Mouse (Mus musculus) hindbrain, embryonic 10.5 days (tissue): Measurements from ENCODE around the gene B430306N03Rik. TPM values are rescaled to one million over a fixed set of nuclear protein-coding genes. Genes with fewer than 3 reads are reported as not detected.

Source experiments
- DNase-seq: peaks from one replicate; pipeline ENCODE4 v3.0.0-alpha.2; 2017; ENCODE audit warnings: low spot score
- H3K27ac ChIP-seq: fragments of 300-500 bp; sonication (generic); 2 replicates; pipeline ENCODE4 v1.5.1; 2016; ENCODE audit warnings: mild to moderate bottlenecking, moderate library complexity
- H3K27me3 ChIP-seq: fragments of 300-500 bp; sonication (generic); 2 replicates; pipeline ENCODE4 v1.6.1; 2016; ENCODE audit warnings: mild to moderate bottlenecking; ENCODE audit not compliant: poor library complexity, insufficient read depth, severe bottlenecking
- H3K36me3 ChIP-seq: fragments of 300-500 bp; sonication (generic); 2 replicates; pipeline ENCODE4 v1.6.1; 2016; ENCODE audit warnings: mild to moderate bottlenecking, moderate library complexity
- H3K4me1 ChIP-seq: fragments of 300-500 bp; sonication (generic); replicated peaks from 2 replicates; pipeline ENCODE4 v1.6.1; 2016; ENCODE audit warnings: mild to moderate bottlenecking
- H3K4me3 ChIP-seq: fragments of 300-500 bp; sonication (generic); 2 replicates; pipeline ENCODE4 v1.5.1; 2016; ENCODE audit warnings: mild to moderate bottlenecking, moderate library complexity
- H3K9me3 ChIP-seq: fragments of 300-500 bp; sonication (generic); 2 replicates; pipeline ENCODE4 v1.6.1; 2016; ENCODE audit warnings: mild to moderate bottlenecking, moderate library complexity
- WGBS: fragments of 180-500 bp; shearing (Covaris S2); methylation state at CpG from one replicate; pipeline ENCODE4 v1.1.7; 2016; 5-methylcytosine and 5-hydroxymethylcytosine counted together
- polyA plus RNA-seq: library from polyadenylated mRNA; unstranded; fragments of >200 nt; fragmentation: Nextera tagmentation; extraction: Ambion mirVana; gene quantifications from 2 replicates; pipeline ENCODE4 v1.2.1, GENCODE M21; 2016

The B430306N03Rik gene
- polyA plus RNA-seq, 1 experiment from 2014 or later, result 0.10 TPM

- no peaks in the 10 kb centered on the region for H3K36me3 ChIP-seq
- no peak overlapping the region for H3K4me3 ChIP-seq
- peaks cover 3% of the 10 kb centered on the region; the same call in 1 of the 2 replicates for H3K9me3 ChIP-seq
- DNase-seq, result no peak
- H3K27me3 ChIP-seq, result no peaks in the 10 kb centered on the region
- 62% methylated on average over 3 of the region's 3 CpGs for WGBS
- H3K27ac ChIP-seq, result no peak overlapping the region
- H3K4me1 ChIP-seq, result no peaks in the 10 kb centered on the region
Measured at GRCm38 (mm10) chr17:48323236-48323635, 7.3 kb downstream of the B430306N03Rik start.

- H3K27ac ChIP-seq, result no peak overlapping the region
- DNase-seq, result no peak
- H3K4me1 ChIP-seq, result no peaks in the 10 kb centered on the region
- H3K4me3 ChIP-seq, result no peak overlapping the region
- WGBS, result 87% methylated on average over 5 of the region's 5 CpGs
- H3K36me3 ChIP-seq, result no peaks in the 10 kb centered on the region
- H3K9me3 ChIP-seq, result peaks cover 3% of the 10 kb centered on the region; the same call in 1 of the 2 replicates
- H3K27me3 ChIP-seq, result no peaks in the 10 kb centered on the region
Measured at GRCm38 (mm10) chr17:48324258-48324657, 8.3 kb downstream of the B430306N03Rik start.

- no peak for DNase-seq
- Histone ChIP-seq H3K36me3 (no peaks in the 10 kb centered on the region), H3K4me1 (no peaks in the 10 kb centered on the region), H3K27me3 (no peaks in the 10 kb centered on the region), H3K27ac (no peak overlapping the region), H3K9me3 (peaks cover 3% of the 10 kb centered on the region; the same call in 1 of the 2 replicates), H3K4me3 (no peak overlapping the region)
- WGBS, result 94% methylated on average over 6 of the region's 6 CpGs
Measured at GRCm38 (mm10) chr17:48325093-48325492, 9.2 kb downstream of the B430306N03Rik start.

- H3K9me3 ChIP-seq, result peaks cover 3% of the 10 kb centered on the region; the same call in 1 of the 2 replicates
- WGBS, result 88% methylated on average over 11 of the region's 11 CpGs
- no peaks in the 10 kb centered on the region for H3K4me1 ChIP-seq
- no peak for DNase-seq
- H3K4me3 ChIP-seq, result no peak overlapping the region
- no peaks in the 10 kb centered on the region for H3K27me3 ChIP-seq
- no peaks in the 10 kb centered on the region for H3K36me3 ChIP-seq
- no peak overlapping the region for H3K27ac ChIP-seq
Measured at GRCm38 (mm10) chr17:48325638-48326037, 9.7 kb downstream of the B430306N03Rik start.

GRCm38 (mm10) chr17:48326656-48327055, 10.7 kb downstream of the B430306N03Rik start:
- Histone ChIP-seq H3K9me3 (peaks cover 3% of the 10 kb centered on the region; the same call in 1 of the 2 replicates), H3K36me3 (no peaks in the 10 kb centered on the region), H3K27ac (no peak overlapping the region), H3K4me3 (no peak overlapping the region), H3K27me3 (no peaks in the 10 kb centered on the region), H3K4me1 (no peaks in the 10 kb centered on the region)
- 88% methylated on average over 4 of the region's 4 CpGs for WGBS
- no peak for DNase-seq

- WGBS, result 89% methylated on average over 2 of the region's 2 CpGs
- Histone ChIP-seq H3K36me3 (no peaks in the 10 kb centered on the region), H3K4me1 (no peaks in the 10 kb centered on the region), H3K9me3 (no peaks in the 10 kb centered on the region), H3K4me3 (no peak overlapping the region), H3K27me3 (no peaks in the 10 kb centered on the region), H3K27ac (no peak overlapping the region)
- no peak for DNase-seq
Measured at GRCm38 (mm10) chr17:48332524-48332923, 16.6 kb downstream of the B430306N03Rik start.

GRCm38 (mm10) chr17:48334186-48334585, 18.2 kb downstream of the B430306N03Rik start:
- WGBS, result 91% methylated on average over 4 of the region's 4 CpGs
- no peak for DNase-seq
- H3K9me3 ChIP-seq, result no peaks in the 10 kb centered on the region
- H3K4me1 ChIP-seq, result no peaks in the 10 kb centered on the region
- H3K4me3 ChIP-seq, result no peak overlapping the region
- H3K27me3 ChIP-seq, result no peaks in the 10 kb centered on the region
- no peak overlapping the region for H3K27ac ChIP-seq
- H3K36me3 ChIP-seq, result no peaks in the 10 kb centered on the region

GRCm38 (mm10) chr17:48336857-48337256, 20.9 kb downstream of the B430306N03Rik start:
- Histone ChIP-seq H3K27me3 (no peaks in the 10 kb centered on the region), H3K4me3 (no peak overlapping the region), H3K4me1 (no peaks in the 10 kb centered on the region), H3K27ac (no peak overlapping the region), H3K36me3 (no peaks in the 10 kb centered on the region), H3K9me3 (no peaks in the 10 kb centered on the region)
- WGBS, result 5% methylated on average over 6 of the region's 6 CpGs
- DNase-seq, result peak; percentile 80

- Histone ChIP-seq H3K27me3 (no peaks in the 10 kb centered on the region), H3K36me3 (no peaks in the 10 kb centered on the region), H3K9me3 (no peaks in the 10 kb centered on the region), H3K4me3 (no peak overlapping the region), H3K4me1 (no peaks in the 10 kb centered on the region), H3K27ac (no peak overlapping the region)
- WGBS, result 90% methylated on average over 1 of the region's 1 CpGs
- peak; percentile 8 for DNase-seq
Measured at GRCm38 (mm10) chr17:48340267-48340666, 24.3 kb downstream of the B430306N03Rik start.

GRCm38 (mm10) chr17:48341947-48342346, 26.0 kb downstream of the B430306N03Rik start:
- Histone ChIP-seq H3K36me3 (no peaks in the 10 kb centered on the region), H3K27ac (no peak overlapping the region), H3K9me3 (no peaks in the 10 kb centered on the region), H3K4me1 (no peaks in the 10 kb centered on the region), H3K27me3 (no peaks in the 10 kb centered on the region), H3K4me3 (no peak overlapping the region)
- no peak for DNase-seq
- WGBS, result 87% methylated on average over 3 of the region's 3 CpGs

- no peaks in the 10 kb centered on the region for H3K4me1 ChIP-seq
- no peak for DNase-seq
- no peak overlapping the region for H3K27ac ChIP-seq
- 88% methylated on average over 2 of the region's 2 CpGs for WGBS
- no peaks in the 10 kb centered on the region for H3K9me3 ChIP-seq
- H3K4me3 ChIP-seq, result no peak overlapping the region
- H3K27me3 ChIP-seq, result no peaks in the 10 kb centered on the region
- no peaks in the 10 kb centered on the region for H3K36me3 ChIP-seq
Measured at GRCm38 (mm10) chr17:48343065-48343464, 27.1 kb downstream of the B430306N03Rik start.

GRCm38 (mm10) chr17:48345824-48346223, 29.9 kb downstream of the B430306N03Rik start:
- H3K27me3 ChIP-seq, result no peaks in the 10 kb centered on the region
- H3K27ac ChIP-seq, result no peak overlapping the region
- H3K9me3 ChIP-seq, result no peaks in the 10 kb centered on the region
- WGBS, result 84% methylated on average over 4 of the region's 4 CpGs
- no peak overlapping the region for H3K4me3 ChIP-seq
- no peaks in the 10 kb centered on the region for H3K4me1 ChIP-seq
- H3K36me3 ChIP-seq, result no peaks in the 10 kb centered on the region
- no peak for DNase-seq

- whole genome bisulfite sequencing, result 77% methylated on average over 5 of the region's 5 CpGs
- no peaks in the 10 kb centered on the region for H3K9me3 ChIP-seq
- H3K36me3 ChIP-seq, result no peaks in the 10 kb centered on the region
- H3K27me3 ChIP-seq, result no peaks in the 10 kb centered on the region
- no peak within 1 kb of the TSS for H3K4me3 ChIP-seq
- DNase-seq, result no peak
- no peak within 1 kb of the TSS for H3K27ac ChIP-seq
- no peaks in the 10 kb centered on the region for H3K4me1 ChIP-seq
Measured at GRCm38 (mm10) chr17:48346231-48346630, 30.3 kb downstream of the B430306N03Rik start, which contains the start of gene Trem2. Gene Trem2 (plus strand): TSS chr17:48346401.

- no peak overlapping the region for H3K4me3 ChIP-seq
- no peaks in the 10 kb centered on the region for H3K4me1 ChIP-seq
- no peaks in the 10 kb centered on the region for H3K36me3 ChIP-seq
- no peaks in the 10 kb centered on the region for H3K9me3 ChIP-seq
- no peak overlapping the region for H3K27ac ChIP-seq
- 73% methylated on average over 4 of the region's 4 CpGs for WGBS
- H3K27me3 ChIP-seq, result no peaks in the 10 kb centered on the region
- DNase-seq, result no peak
Measured at GRCm38 (mm10) chr17:48346834-48347233, 30.9 kb downstream of the B430306N03Rik start.
